Mouse (Mus musculus) lung, postnatal 0 days (tissue): Measurements from ENCODE around the gene Creb3. TPM values are rescaled to one million over a fixed set of nuclear protein-coding genes. Genes with fewer than 3 reads are reported as not detected.
"Not testable (repeated sequence)": the region's sequence is repeated elsewhere in the genome, so short reads cannot be mapped to it uniquely, and the experiment has no call there.

Experiments used
- ATAC-seq: fragments of 200-750 bp; cut with Nextera tagmentation; 2 replicates; pipeline ENCODE4 v1.8.0; 2017; ENCODE audit warnings: moderate library complexity
- DNase-seq: peaks from one replicate; pipeline ENCODE4 v3.0.0-alpha.2; 2016; ENCODE audit warnings: low spot score
- H3K27ac ChIP-seq: fragments of 300-500 bp; sonication (generic); 2 replicates; pipeline ENCODE4 v1.5.1; 2014; ENCODE audit warnings: antibody characterized with exemption, mild to moderate bottlenecking, low read length, mixed read lengths
- H3K27me3 ChIP-seq: fragments of 300-500 bp; sonication (generic); replicated peaks from 2 replicates; pipeline ENCODE4 v1.6.1; 2014; ENCODE audit warnings: low read length, mixed read lengths; ENCODE audit not compliant: insufficient read depth
- H3K36me3 ChIP-seq: fragments of 300-500 bp; sonication (generic); 2 replicates; pipeline ENCODE4 v1.6.1; 2014; ENCODE audit warnings: low read length, mixed read lengths; ENCODE audit not compliant: insufficient read depth
- H3K4me1 ChIP-seq: fragments of 300-500 bp; sonication (generic); 2 replicates; pipeline ENCODE4 v1.6.1; 2014; ENCODE audit warnings: antibody characterized with exemption, low read depth, low read length, mixed read lengths; ENCODE audit not compliant: insufficient read depth
- H3K4me2 ChIP-seq: fragments of 300-500 bp; sonication (generic); replicated peaks from 2 replicates; pipeline ENCODE4 v1.6.1; 2014; ENCODE audit warnings: low read depth, mild to moderate bottlenecking, low read length, moderate library complexity, mixed read lengths
- H3K4me3 ChIP-seq: fragments of 300-500 bp; sonication (generic); 2 replicates; pipeline ENCODE4 v1.5.1; 2014; ENCODE audit warnings: low read depth, low read length
- H3K9ac ChIP-seq: fragments of 300-500 bp; sonication (generic); replicated peaks from 2 replicates; pipeline ENCODE4 v1.6.1; 2014; ENCODE audit warnings: low read depth, mild to moderate bottlenecking
- H3K9me3 ChIP-seq: fragments of 300-500 bp; sonication (generic); 2 replicates; pipeline ENCODE4 v1.6.1; 2016; ENCODE audit warnings: low read length, mixed read lengths
- CTCF ChIP-seq: IDR thresholded peaks from 2 replicates; pipeline ENCODE4 v1.5.1; 2016; ENCODE audit warnings: antibody characterized with exemption, mild to moderate bottlenecking
- EP300 ChIP-seq: IDR thresholded peaks from 2 replicates; pipeline ENCODE4 v1.6.1; 2016; ENCODE audit warnings: antibody characterized with exemption, mild to moderate bottlenecking, control low read depth
- WGBS: fragments of 180-500 bp; shearing (Covaris S2); extraction: QIAGEN DNeasy Blood & Tissue Kit; methylation state at CpG from one replicate; pipeline ENCODE4 v1.1.7; 2014; 5-methylcytosine and 5-hydroxymethylcytosine counted together
- polyA plus RNA-seq: library from polyadenylated mRNA; unstranded; fragments of >200 nt; fragmentation: Nextera tagmentation; extraction: Ambion mirVana; gene quantifications from 2 replicates; pipeline ENCODE4 v1.2.1, GENCODE M21; 2015

The Creb3 gene
- polyA plus RNA-seq, 1 experiment from 2014 or later: 126 TPM

- no peak for TF ChIP-seq EP300
- TF ChIP-seq CTCF: no peak
- WGBS: 84% methylated on average over 9 of the region's 9 CpGs
- H3K9me3 ChIP-seq: no peaks in the 10 kb centered on the region
- no peak overlapping the region for H3K4me2 ChIP-seq
- H3K27ac ChIP-seq: no peak overlapping the region
- H3K4me3 ChIP-seq: no peak overlapping the region
- ATAC-seq (no peak), DNase-seq (no peak)
- peaks cover 82% of the 10 kb centered on the region for H3K36me3 ChIP-seq
- no peaks in the 10 kb centered on the region for H3K4me1 ChIP-seq
- H3K9ac ChIP-seq: no peak overlapping the region
- no peaks in the 10 kb centered on the region for H3K27me3 ChIP-seq
Measured at GRCm38 (mm10) chr4:43536031-43536430, 26.1 kb upstream of the Creb3 start.

DNA sequence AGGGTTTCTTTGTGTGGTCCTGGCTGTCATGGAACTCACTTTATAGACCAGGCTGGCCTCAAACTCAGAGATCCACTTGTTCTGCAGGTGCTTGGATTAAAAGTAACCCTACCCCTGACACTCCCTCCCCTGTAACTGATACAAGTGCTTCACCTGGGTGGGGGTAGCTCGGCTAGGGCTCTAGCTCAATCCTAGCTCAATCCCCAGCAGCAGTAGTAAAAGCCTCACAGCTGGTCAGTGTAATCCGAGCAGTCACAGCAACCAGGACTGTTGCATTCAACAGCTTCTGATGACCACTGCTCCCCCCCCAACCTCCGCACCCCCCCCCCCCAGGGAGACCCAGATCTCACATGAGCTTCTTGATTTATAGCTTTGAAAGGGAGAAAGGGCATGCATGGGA, 20.1 kb upstream of the Creb3 start:
- no peak for DNase-seq
- ATAC-seq: no peak
- 83% methylated on average over 3 of the region's 3 CpGs for WGBS

GRCm38 (mm10) chr4:43546375-43547047, 15.6 kb upstream of the Creb3 start:
- no peaks in the 10 kb centered on the region for H3K9me3 ChIP-seq
- H3K4me1 ChIP-seq: no peaks in the 10 kb centered on the region
- no peak overlapping the region for H3K9ac ChIP-seq
- H3K4me3 ChIP-seq: no peak overlapping the region
- DNase-seq (no peak), ATAC-seq (no peak)
- no peak overlapping the region for H3K4me2 ChIP-seq
- H3K27ac ChIP-seq: no peak overlapping the region
- WGBS: 89% methylated on average over 12 of the region's 12 CpGs
- peaks cover 86% of the 10 kb centered on the region for H3K36me3 ChIP-seq
- H3K27me3 ChIP-seq: no peaks in the 10 kb centered on the region
- TF ChIP-seq EP300: no peak

More for the DNA sequence above, 20.1 kb upstream of the Creb3 start:
- Histone ChIP-seq H3K27ac (no peak overlapping the region), H3K4me2 (no peak overlapping the region), H3K4me1 (no peaks in the 10 kb centered on the region), H3K9me3 (no peaks in the 10 kb centered on the region), H3K36me3 (peaks cover 93% of the 10 kb centered on the region), H3K4me3 (no peak overlapping the region), H3K27me3 (no peaks in the 10 kb centered on the region), H3K9ac (no peak overlapping the region)
- TF ChIP-seq EP300 (no peak), CTCF (no peak)

DNA sequence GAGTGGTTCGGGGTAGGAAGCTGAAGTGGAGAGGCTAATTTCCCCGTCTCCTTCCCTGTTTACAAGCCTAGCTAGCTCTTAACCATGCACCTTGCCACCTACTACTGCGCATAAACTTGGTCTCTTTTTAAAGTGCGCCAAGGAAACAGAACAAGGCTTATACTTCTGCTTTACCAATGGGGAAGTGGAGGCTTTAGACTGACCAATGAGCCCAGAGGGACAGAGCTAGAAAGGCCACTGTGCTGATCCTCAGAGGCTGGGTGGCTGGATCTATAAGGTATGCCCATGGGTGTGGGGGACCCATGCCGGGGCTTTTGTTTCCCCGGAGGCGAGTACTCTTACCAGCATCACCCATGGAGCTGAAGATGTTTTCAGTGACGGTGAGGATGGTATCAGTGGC, 15.0 kb upstream of the Creb3 start:
- H3K4me1 ChIP-seq: no peaks in the 10 kb centered on the region
- DNase-seq (no peak), ATAC-seq (no peak)
- no peak overlapping the region for H3K4me3 ChIP-seq
- peaks cover 83% of the 10 kb centered on the region for H3K36me3 ChIP-seq
- H3K4me2 ChIP-seq: no peak overlapping the region
- no peak overlapping the region for H3K9ac ChIP-seq
- no peak overlapping the region for H3K27ac ChIP-seq
- WGBS: 90% methylated on average over 8 of the region's 8 CpGs
- no peaks in the 10 kb centered on the region for H3K27me3 ChIP-seq
- no peak for TF ChIP-seq EP300
- TF ChIP-seq CTCF: no peak
- H3K9me3 ChIP-seq: no peaks in the 10 kb centered on the region

DNA sequence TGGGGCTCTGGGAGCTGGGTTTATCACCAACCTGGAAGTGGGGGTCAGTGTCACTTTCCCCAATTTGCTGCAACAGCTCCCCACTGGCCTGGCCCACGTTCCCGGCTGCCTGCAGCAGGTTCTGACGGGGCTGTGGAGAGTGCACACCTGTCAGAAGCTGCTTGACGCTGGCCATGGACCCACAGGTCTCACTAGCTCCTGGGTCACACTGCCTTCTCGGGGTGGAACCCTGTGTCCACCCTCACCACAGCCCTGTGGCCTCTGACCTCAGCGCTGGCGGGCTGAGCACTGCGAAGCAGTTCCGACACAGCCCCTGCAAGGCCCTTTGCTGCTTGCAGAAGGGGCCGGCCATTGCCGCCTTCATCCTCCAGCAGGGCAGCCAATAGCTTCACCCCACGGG, 13.1 kb upstream of the Creb3 start:
- no peak for TF ChIP-seq EP300
- 93% methylated on average over 12 of the region's 12 CpGs for WGBS
- H3K4me3 ChIP-seq: no peak overlapping the region
- no peaks in the 10 kb centered on the region for H3K27me3 ChIP-seq
- DNase-seq (no peak), ATAC-seq (no peak)
- no peak overlapping the region for H3K27ac ChIP-seq
- peaks cover 84% of the 10 kb centered on the region for H3K36me3 ChIP-seq
- H3K9me3 ChIP-seq: no peaks in the 10 kb centered on the region
- no peak overlapping the region for H3K9ac ChIP-seq
- H3K4me1 ChIP-seq: no peaks in the 10 kb centered on the region
- no peak overlapping the region for H3K4me2 ChIP-seq

DNA sequence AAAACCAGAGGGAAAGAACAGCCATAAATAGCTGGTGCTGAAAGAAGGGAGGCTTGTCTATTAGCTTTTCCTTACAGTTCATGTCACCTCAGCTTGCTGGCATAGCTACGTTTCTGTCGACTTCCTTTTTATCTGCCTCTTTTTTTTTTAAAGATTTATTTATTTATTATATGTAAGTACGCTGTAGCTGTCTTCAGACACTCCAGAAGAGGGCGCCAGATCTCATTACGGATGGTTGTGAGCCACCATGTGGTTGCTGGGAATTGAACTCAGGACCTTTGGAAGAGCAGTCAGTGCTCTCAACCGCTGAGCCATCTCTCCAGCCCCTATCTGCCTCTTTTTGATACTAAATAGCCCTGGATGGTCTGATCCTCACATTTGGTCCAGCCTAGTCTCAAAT, 10.3 kb upstream of the Creb3 start:
- DNase-seq, H3K9me3 ChIP-seq, H3K27me3 ChIP-seq, ATAC-seq, H3K4me3 ChIP-seq, H3K4me1 ChIP-seq, H3K9ac ChIP-seq, H3K27ac ChIP-seq, H3K4me2 ChIP-seq: not testable (repeated sequence)
- peak; percentile 17; the same call in 1 of the 2 replicates for TF ChIP-seq CTCF
- 68% methylated on average over 6 of the region's 6 CpGs for WGBS
- peaks cover 79% of the 10 kb centered on the region for H3K36me3 ChIP-seq

DNA sequence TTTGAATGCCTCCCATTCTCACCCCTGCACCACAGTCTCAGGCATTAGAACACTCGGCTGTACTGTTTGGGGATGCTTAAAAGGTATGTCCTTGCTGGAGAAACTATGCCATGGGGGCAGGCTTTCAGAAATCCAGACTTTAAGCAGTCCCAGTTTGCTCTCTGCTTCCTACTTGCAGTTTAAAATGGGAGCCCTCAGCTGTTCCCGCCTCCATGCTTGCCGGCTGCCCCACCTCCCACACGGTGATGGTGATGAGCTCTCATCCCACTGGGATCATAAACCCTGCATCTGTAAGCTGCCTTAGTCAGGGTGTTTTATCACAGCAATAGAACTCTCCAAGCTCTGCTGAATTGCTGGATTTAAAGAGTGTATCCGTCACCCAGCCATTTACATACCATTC, 9.7 kb upstream of the Creb3 start:
- 94% methylated on average over 5 of the region's 5 CpGs for WGBS
- no peaks in the 10 kb centered on the region for H3K27me3 ChIP-seq
- H3K27ac ChIP-seq: no peak overlapping the region
- H3K9ac ChIP-seq: no peak overlapping the region
- H3K36me3 ChIP-seq: peaks cover 73% of the 10 kb centered on the region
- no peak overlapping the region for H3K4me3 ChIP-seq
- DNase-seq (no peak), ATAC-seq (no peak)
- H3K4me1 ChIP-seq: peaks cover under 1% of the 10 kb centered on the region; the same call in 1 of the 2 replicates
- H3K9me3 ChIP-seq: no peaks in the 10 kb centered on the region
- H3K4me2 ChIP-seq: no peak overlapping the region
- TF ChIP-seq EP300 (no peak), CTCF (no peak)
